Mouse (Mus musculus) retina, embryonic 14.5 days (tissue): ENCODE measurements around the gene Hibadh.

ENCODE experiments used
- DNase-seq: peaks from one replicate; pipeline ENCODE4 v3.0.0-alpha.2; 2015; ENCODE audit warnings: low spot score

Gene Hibadh

GRCm38 (mm10) chr6:52502986-52503385 lies 137.2 kb downstream of the Hibadh start:
- no peak for DNase-seq

GRCm38 (mm10) chr6:52501479-52501878 lies 138.7 kb downstream of the Hibadh start:
- no peak for DNase-seq
